Mouse (Mus musculus): Measurements from ENCODE around the gene Slc12a4. TPM values are rescaled to one million over a fixed set of nuclear protein-coding genes. Genes with fewer than 3 reads are reported as not detected.

Slc12a4 gene
- total RNA-seq (2023): 1 to 10 TPM; 5.8 to 6.9 TPM

DNA sequence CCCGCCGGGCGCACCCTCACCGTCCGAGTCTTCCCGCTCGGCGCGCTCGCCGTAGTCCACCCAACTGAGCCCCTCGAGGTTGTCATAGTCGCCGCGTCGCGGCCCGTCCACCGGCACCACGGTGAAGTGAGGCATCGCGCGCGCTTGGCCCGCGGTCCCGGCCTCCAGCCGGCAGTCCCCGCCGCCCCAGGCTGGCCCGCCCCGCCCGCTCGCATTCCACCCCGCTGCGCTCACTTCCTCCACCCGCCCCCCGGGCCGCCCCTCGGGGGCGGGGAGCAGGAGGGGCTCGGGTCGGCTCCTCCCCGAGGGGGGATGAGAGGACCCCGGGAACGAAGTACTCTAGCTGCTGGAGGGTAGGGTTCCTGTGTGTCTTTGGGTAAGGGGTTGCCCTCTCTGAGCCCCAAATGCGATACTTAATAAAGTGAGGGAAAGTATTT lies at the start of gene Slc12a4:
TSS of gene Slc12a4 (minus strand) at position 193 of the 437 bp plus-strand sequence.

DNA sequence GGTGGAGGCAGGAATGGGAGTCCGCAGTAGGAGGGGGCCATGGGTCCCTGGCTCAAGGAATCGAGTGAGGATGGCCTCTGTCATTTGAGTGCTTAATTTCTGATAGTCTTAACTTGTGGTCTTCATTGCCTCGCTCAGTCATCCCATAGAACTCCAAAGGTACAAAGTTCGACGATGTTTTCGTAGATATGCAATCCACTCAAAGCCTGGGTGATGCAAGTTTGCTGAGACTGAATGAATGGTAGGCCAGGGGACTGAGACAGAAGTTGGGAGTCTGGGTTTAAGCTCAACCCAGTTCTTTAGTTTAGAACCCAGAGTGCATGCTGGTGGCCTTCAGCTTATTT lies 45.7 kb upstream of the Slc12a4 start, which contains the start of gene Ddx28:
TSS of gene Ddx28 (minus strand) at position 240 of the 344 bp plus-strand sequence.

GRCm38 (mm10) chr8:106005875-106006274 lies 40.0 kb upstream of the Slc12a4 start, which contains the start of gene Dpep2nb:
Dpep2nb (minus strand) TSS chr8:106005975.

DNA sequence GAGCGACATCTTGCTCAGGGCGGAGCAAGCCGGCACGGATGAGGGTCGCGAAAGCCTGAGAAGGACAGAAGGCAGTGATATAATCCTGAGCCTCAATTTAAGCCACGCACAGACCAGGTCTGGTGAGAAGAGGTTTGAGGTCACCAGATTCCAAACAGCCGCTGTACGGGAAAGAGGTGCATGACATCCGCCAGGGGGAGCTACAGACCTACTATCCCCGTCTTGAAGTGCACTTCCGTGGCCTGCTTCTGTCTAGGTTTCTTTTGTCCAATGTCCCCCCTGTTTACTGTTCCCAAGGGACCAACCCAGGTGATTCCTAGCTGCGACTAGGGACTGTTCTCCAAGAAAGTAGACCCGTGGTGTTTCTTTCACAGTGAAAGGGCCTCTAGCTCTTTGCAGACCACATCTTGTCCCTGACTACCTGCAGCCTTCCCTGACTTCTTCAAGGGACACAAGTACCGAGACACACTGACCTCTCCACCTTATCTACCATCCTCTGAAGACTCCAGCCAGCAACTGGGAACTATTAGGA lies 25.0 kb upstream of the Slc12a4 start, which contains the start of gene Dus2:
TSS of gene Dus2 (plus strand) at position 482 of the 532 bp plus-strand sequence.

DNA sequence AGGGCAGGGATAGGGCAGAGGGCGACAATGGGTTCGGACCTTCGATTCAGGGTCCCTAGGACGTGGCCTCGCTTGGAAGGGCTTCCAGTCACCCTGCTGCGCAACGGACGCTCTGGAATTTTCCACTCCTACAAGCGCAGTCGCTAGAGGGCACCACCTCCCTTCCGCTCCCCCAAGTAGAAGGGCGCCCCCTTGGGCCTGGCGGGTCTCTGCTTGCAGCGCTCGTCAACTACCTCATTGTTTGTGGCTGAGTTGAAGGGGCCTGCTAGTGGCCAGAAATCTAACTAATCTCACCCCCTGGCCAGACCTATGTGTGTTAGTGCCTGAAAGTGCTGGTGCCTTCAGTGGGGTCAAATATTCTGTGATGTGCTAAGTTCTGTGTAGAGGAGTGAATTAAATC lies 13.4 kb upstream of the Slc12a4 start, which contains the start of gene Dpep3:
TSS of gene Dpep3 (minus strand) at position 105 of the 400 bp plus-strand sequence.

GRCm38 (mm10) chr8:105943321-105943739 lies 22.6 kb downstream of the Slc12a4 start, which contains the start of gene Lcat:
Lcat (minus strand) TSS chr8:105943382.

GRCm38 (mm10) chr8:105938306-105938669 lies 27.6 kb downstream of the Slc12a4 start, which contains the start of gene Psmb10:
Psmb10 (minus strand) TSS chr8:105938444.

DNA sequence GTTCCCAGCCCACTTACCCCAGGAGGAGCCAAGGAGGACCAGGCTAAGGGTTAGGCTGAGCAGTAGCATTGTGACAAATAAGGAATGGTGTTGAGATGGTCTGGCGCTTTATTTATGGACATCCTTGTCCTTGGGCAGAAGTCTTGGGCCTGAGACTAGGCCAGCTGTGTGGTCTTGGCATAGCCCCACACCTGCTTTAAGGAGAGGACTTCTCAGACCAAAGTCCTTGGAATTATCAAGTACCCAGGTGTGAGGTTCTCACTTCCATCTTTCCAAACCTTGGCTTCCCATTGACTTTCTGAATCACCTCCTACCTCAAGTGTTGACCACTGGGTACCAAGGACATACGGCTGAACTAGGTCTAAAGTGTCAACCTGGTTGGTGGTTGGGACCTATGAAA lies 32.1 kb downstream of the Slc12a4 start, which contains the start of gene Ctrl:
TSS of gene Ctrl (minus strand) at position 101 of the 400 bp plus-strand sequence.

DNA sequence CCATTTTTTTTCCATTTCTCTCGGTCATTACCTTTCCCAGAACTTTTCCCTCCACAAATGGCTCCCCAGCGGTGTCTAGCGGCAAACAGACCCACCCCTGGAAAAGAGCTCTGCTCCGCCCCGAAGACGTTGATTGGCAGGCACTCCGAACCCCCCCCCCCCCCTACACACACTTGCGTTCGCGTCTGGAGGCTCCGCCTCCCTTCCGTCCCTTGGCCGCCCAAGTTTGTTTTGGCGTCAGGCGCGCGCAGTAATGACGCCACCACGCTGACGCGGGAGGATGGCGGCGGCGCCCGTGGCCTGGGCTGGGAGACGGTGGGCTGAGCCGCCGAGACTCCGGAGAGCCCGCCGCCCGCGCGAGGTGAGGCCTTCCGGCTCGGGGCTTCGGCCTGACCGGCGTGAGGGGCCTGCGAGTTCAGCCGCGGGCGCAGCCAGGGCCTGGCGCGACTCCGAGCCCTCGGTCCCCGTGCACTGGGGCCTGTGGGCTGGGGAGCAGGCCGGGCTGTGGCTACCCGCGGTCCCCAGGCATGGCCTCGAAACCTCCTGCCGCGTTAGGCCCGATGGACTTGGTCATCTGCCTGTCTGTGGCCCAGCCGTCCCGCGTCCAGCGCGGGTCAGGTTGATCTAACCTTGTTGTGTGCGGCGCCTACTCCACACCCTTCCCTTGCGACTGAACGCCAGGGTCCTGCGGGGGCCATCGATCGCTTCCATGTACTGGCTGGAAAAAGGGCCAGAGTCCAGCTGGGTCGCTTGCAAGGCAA lies 65.5 kb downstream of the Slc12a4 start, which contains the start of gene Pskh1:
TSS of gene Pskh1 (plus strand) at position 262 of the 761 bp plus-strand sequence.

Other genes with a start within 250 kb of the Slc12a4 start
- under 1 TPM; 0.51 to 0.62 TPM for gene Gfod2, start 207.4 kb downstream of the Slc12a4 start, total RNA-seq (2023)
- 10 to 100 TPM; 21.9 to 25.2 TPM for gene Ranbp10, start 138.7 kb downstream of the Slc12a4 start, total RNA-seq (2023)
- not detected for gene Tsnaxip1, start 138.4 kb downstream of the Slc12a4 start, total RNA-seq (2023)
- 10 to 100 TPM; 13.5 to 17.1 TPM for gene Cenpt, start 112.8 kb downstream of the Slc12a4 start, total RNA-seq (2023)
- gene Thap11, start 111.0 kb downstream of the Slc12a4 start, total RNA-seq (2023): 10 to 100 TPM; 32.8 to 39.9 TPM
- gene Nutf2, start 105.5 kb downstream of the Slc12a4 start, total RNA-seq (2023): 10 to 100 TPM; 22.8 to 35.5 TPM
- gene Edc4, start 85.2 kb downstream of the Slc12a4 start, total RNA-seq (2023): 10 to 100 TPM; 32.0 to 38.0 TPM
- gene Nrn1l, start 72.5 kb downstream of the Slc12a4 start, total RNA-seq (2023): not detected
- 10 to 100 TPM; 11.6 to 12.7 TPM for gene Pskh1, start 65.7 kb downstream of the Slc12a4 start, total RNA-seq (2023)
- gene Ctrl, start 32.2 kb downstream of the Slc12a4 start, total RNA-seq (2023): under 1 TPM in 1 of 2 experiments, not detected in 1; 0.98 TPM
- gene Psmb10, start 27.7 kb downstream of the Slc12a4 start, total RNA-seq (2023): 10 to 100 TPM; 76.7 to 93.4 TPM
- gene Lcat, start 22.7 kb downstream of the Slc12a4 start, total RNA-seq (2023): not detected
- under 1 TPM in 1 of 2 experiments, not detected in 1; 0.22 TPM for gene Dpep3, start 13.3 kb upstream of the Slc12a4 start, total RNA-seq (2023)
- gene Dus2, start 25.2 kb upstream of the Slc12a4 start, total RNA-seq (2023): 1 to 10 TPM; 4.9 to 5.8 TPM
- under 1 TPM in 1 of 2 experiments, not detected in 1; 0.33 TPM for gene Dpep2nb, start 39.9 kb upstream of the Slc12a4 start, total RNA-seq (2023)
- 1 to 10 TPM; 6.7 to 8.6 TPM for gene Ddx28, start 45.8 kb upstream of the Slc12a4 start, total RNA-seq (2023)
- gene Nfatc3, start 92.7 kb upstream of the Slc12a4 start, total RNA-seq (2023): 10 to 100 TPM; 47.5 to 51.6 TPM
- gene Esrp2, start 170.9 kb upstream of the Slc12a4 start, total RNA-seq (2023): not detected
- gene Pla2g15, start 184.3 kb upstream of the Slc12a4 start, total RNA-seq (2023): 10 to 100 TPM; 15.1 to 17.9 TPM
- gene Slc7a6, start 202.8 kb upstream of the Slc12a4 start, total RNA-seq (2023): 1 to 10 TPM; 4.3 to 7.9 TPM
- gene Slc7a6os, start 244.8 kb upstream of the Slc12a4 start, total RNA-seq (2023): 10 to 100 TPM; 22.7 to 23.5 TPM
- gene Prmt7, start 244.8 kb upstream of the Slc12a4 start, total RNA-seq (2023): 1 to 10 TPM; 6.7 to 7.6 TPM

Measured in neutrophil, adult 59 days (primary cell).